Mouse (Mus musculus) CH12.LX (cell line): ENCODE measurements around the gene Astn2. TPM values are rescaled to one million over a fixed set of nuclear protein-coding genes. Genes with fewer than 3 reads are reported as not detected.

Experiments used
- DNase-seq: peaks from one replicate; pipeline ENCODE4 v3.0.0-alpha.2; 2013; ENCODE audit errors: extremely low read depth
- H3K27ac ChIP-seq: 2 replicates; pipeline ENCODE4 v1.5.1; 2012; ENCODE audit warnings: low read depth, mild to moderate bottlenecking, control low read depth, moderate library complexity; ENCODE audit not compliant: insufficient read depth
- H3K27me3 ChIP-seq: replicated peaks from 2 replicates; pipeline ENCODE3; 2012; ENCODE audit warnings: inconsistent platforms
- H3K36me3 ChIP-seq, 2 experiments: replicated peaks in 1 of 2; 2 replicates each; pipeline versions ENCODE3 to v1.6.1; 2012; ENCODE audit warnings: inconsistent platforms in 1 of 2, low read length in 1 of 2, mild to moderate bottlenecking in 1 of 2, mixed read lengths in 1 of 2, moderate library complexity in 1 of 2; ENCODE audit not compliant: control insufficient read depth in 1 of 2, insufficient read depth in 1 of 2
- H3K4me1 ChIP-seq, 2 experiments: 2 replicates each; pipeline ENCODE4 v1.6.1; 2012; ENCODE audit warnings: inconsistent platforms in 1 of 2, moderate library complexity in 1 of 2; ENCODE audit not compliant: insufficient read depth in 2 of 2, control insufficient read depth in 1 of 2
- H3K4me2 ChIP-seq: 2 replicates; pipeline ENCODE4 v1.6.1; 2012; ENCODE audit warnings: low read depth, mild to moderate bottlenecking, control low read depth; ENCODE audit not compliant: poor library complexity, insufficient read depth, severe bottlenecking
- H3K4me3 ChIP-seq, 3 experiments: fragments of 150-350 bp in 1 of 3; sonication (generic) in 1 of 3; replicated peaks in 1 of 3; 2 replicates each; pipeline versions ENCODE3 to v1.5.1; 2011 to 2012; ENCODE audit warnings: low read depth in 2 of 3, low read length in 2 of 3, mild to moderate bottlenecking in 2 of 3, moderate library complexity in 2 of 3, control low read depth in 1 of 3, improper control_type of control experiment in 1 of 3, inconsistent platforms in 1 of 3, mixed read lengths in 1 of 3; ENCODE audit not compliant: poor library complexity in 1 of 3
- H3K79me2 ChIP-seq: replicated peaks from 2 replicates; pipeline ENCODE4 v1.6.1; 2012; ENCODE audit warnings: mild to moderate bottlenecking, moderate library complexity; ENCODE audit not compliant: control insufficient read depth, poor library complexity, insufficient read depth, severe bottlenecking; ENCODE audit errors: extremely low read depth
- H3K9ac ChIP-seq: 2 replicates; pipeline ENCODE4 v1.6.1; 2012; ENCODE audit warnings: low read depth, mild to moderate bottlenecking, control low read depth, moderate library complexity; ENCODE audit not compliant: insufficient read depth
- H3K9me3 ChIP-seq: replicated peaks from 2 replicates; pipeline ENCODE3; 2012; ENCODE audit warnings: low read length, inconsistent platforms, mixed read lengths
- CHD2 ChIP-seq: IDR thresholded peaks from 2 replicates; pipeline ENCODE4 v1.6.1; 2011; ENCODE audit warnings: low read length, improper control_type of control experiment
- CTCF ChIP-seq, 2 experiments: IDR thresholded peaks in 1 of 2; conservative IDR thresholded peaks in 1 of 2; 2 replicates each; pipeline ENCODE4 v1.5.1; 2011 to 2012; ENCODE audit warnings: low read depth in 2 of 2, low read length in 2 of 2, improper control_type of control experiment in 1 of 2, inconsistent platforms in 1 of 2, mild to moderate bottlenecking in 1 of 2, moderate library complexity in 1 of 2
- ETS1 ChIP-seq: conservative IDR thresholded peaks from 2 replicates; pipeline ENCODE4 v1.6.1; 2012; ENCODE audit warnings: low read depth, mild to moderate bottlenecking, inconsistent platforms, low read length, improper control_type of control experiment, moderate library complexity
- JUN ChIP-seq: IDR thresholded peaks from 2 replicates; pipeline ENCODE4 v1.6.1; 2011; ENCODE audit warnings: low read depth, mild to moderate bottlenecking, low read length, improper control_type of control experiment, moderate library complexity; ENCODE audit not compliant: insufficient read depth
- JUND ChIP-seq: conservative IDR thresholded peaks from 2 replicates; pipeline ENCODE4 v1.6.1; 2011; ENCODE audit warnings: low read depth, low read length, improper control_type of control experiment
- KAT2A ChIP-seq: IDR thresholded peaks from 2 replicates; pipeline ENCODE4 v1.6.1; 2012; ENCODE audit warnings: low read length, improper control_type of control experiment, inconsistent platforms; ENCODE audit not compliant: insufficient replicate concordance
- MAX ChIP-seq: IDR thresholded peaks from 2 replicates; pipeline ENCODE4 v1.6.1; 2011; ENCODE audit warnings: low read length, improper control_type of control experiment
- MAZ ChIP-seq: IDR thresholded peaks from 2 replicates; pipeline ENCODE4 v1.6.1; 2012; ENCODE audit warnings: low read depth, mild to moderate bottlenecking, inconsistent platforms, low read length, improper control_type of control experiment, moderate library complexity
- MXI1 ChIP-seq: IDR thresholded peaks from 2 replicates; pipeline ENCODE4 v1.6.1; 2011; ENCODE audit warnings: mild to moderate bottlenecking, low read depth, low read length, improper control_type of control experiment
- MYC ChIP-seq: IDR thresholded peaks from 2 replicates; pipeline ENCODE4 v1.6.1; 2011; ENCODE audit warnings: low read depth, mild to moderate bottlenecking, improper control_type of control experiment, low read length
- PAX5 ChIP-seq: IDR thresholded peaks from 2 replicates; pipeline ENCODE4 v1.6.1; 2012; ENCODE audit warnings: low read length, inconsistent platforms, mixed read lengths
- POLR2A ChIP-seq: IDR thresholded peaks from 2 replicates; pipeline ENCODE4 v1.6.1; 2011; ENCODE audit warnings: low read depth, mild to moderate bottlenecking, improper control_type of control experiment, low read length
- RAD21 ChIP-seq: IDR thresholded peaks from 2 replicates; pipeline ENCODE4 v1.6.1; 2011; ENCODE audit warnings: low read depth, mild to moderate bottlenecking, low read length, improper control_type of control experiment, moderate library complexity
- SMC3 ChIP-seq: IDR thresholded peaks from 2 replicates; pipeline ENCODE4 v1.6.1; 2011; ENCODE audit warnings: low read depth, low read length, improper control_type of control experiment
- TBP ChIP-seq: conservative IDR thresholded peaks from 2 replicates; pipeline ENCODE4 v1.6.1; 2011; ENCODE audit warnings: low read depth, low read length, improper control_type of control experiment
- TCF12 ChIP-seq: IDR thresholded peaks from 2 replicates; pipeline ENCODE4 v1.6.1; 2014; ENCODE audit warnings: low read depth, mild to moderate bottlenecking, inconsistent platforms, low read length, improper control_type of control experiment
- USF1 ChIP-seq: IDR thresholded peaks from 2 replicates; pipeline ENCODE4 v1.6.1; 2014; ENCODE audit warnings: low read depth, mild to moderate bottlenecking, inconsistent platforms, low read length, improper control_type of control experiment
- USF2 ChIP-seq: conservative IDR thresholded peaks from 2 replicates; pipeline ENCODE4 v1.6.1; 2011; ENCODE audit warnings: low read depth, low read length, improper control_type of control experiment
- dilution Hi-C: fragments of 300-500 bp; cut with MboI; formaldehyde crosslinking; loops from 2 replicates; pipeline ENCODE4 v1.14.3; 2020; ENCODE audit warnings: low sequenced_read_pairs; ENCODE audit not compliant: extremely low pct_unique_long_range_greater_than_20kb, extremely low pct_ligation_motif_present
- in situ Hi-C: fragments of 300-500 bp; cut with MboI; formaldehyde crosslinking; loops from 3 replicates; pipeline ENCODE4 v1.14.3; 2019; ENCODE audit warnings: low sequenced_read_pairs, low pct_ligation_motif_present, low pct_unique_long_range_greater_than_20kb, mixed read lengths
- polyA plus RNA-seq: library from polyadenylated mRNA; unstranded; fragments of >175 nt; gene quantifications from 2 replicates; pipeline ENCODE4 v1.2.1, GENCODE M21; 2012; ENCODE audit warnings: low read depth; ENCODE audit not compliant: insufficient read length
- total RNA-seq, 2 experiments: library from RNA; depleted of rRNA; stranded (reverse); fragments of 300-350 nt in 1 of 2; fragments of >200 nt in 1 of 2; gene quantifications; 2 replicates each; pipeline ENCODE4 v1.2.3; 2012 to 2014

Gene Astn2
- total and polyA plus RNA-seq, 3 experiments, result not detected

- in situ Hi-C loops, result no loop called here
- H3K36me3 ChIP-seq, result no peaks in the 10 kb centered on the region
- no peaks in the 10 kb centered on the region for H3K79me2 ChIP-seq
- dilution Hi-C loops, result no loop called here
- peaks cover 46% of the 10 kb centered on the region for H3K9me3 ChIP-seq
- no peak overlapping the region for H3K4me3 ChIP-seq
- no peaks in the 10 kb centered on the region for H3K27me3 ChIP-seq
- TF ChIP-seq MXI1 (no peak), ETS1 (no peak), MAZ (no peak)
- H3K4me2 ChIP-seq, result no peak overlapping the region
- no peak overlapping the region for H3K27ac ChIP-seq
- no peak overlapping the region for H3K9ac ChIP-seq
- H3K4me1 ChIP-seq, result no peaks in the 10 kb centered on the region
- no peak for DNase-seq
These were observed 1021.3 kb downstream of the Astn2 start for GRCm38 (mm10) chr4:65383070-65383469.

GRCm38 (mm10) chr4:65379461-65379860 lies 1025.0 kb downstream of the Astn2 start:
- dilution Hi-C loops, result no loop called here
- H3K79me2 ChIP-seq, result no peaks in the 10 kb centered on the region
- H3K9me3 ChIP-seq, result peaks cover 42% of the 10 kb centered on the region
- H3K4me1 ChIP-seq, result no peaks in the 10 kb centered on the region
- H3K4me2 ChIP-seq, result no peak overlapping the region
- in situ Hi-C loops, result no loop called here
- TF ChIP-seq CHD2 (no peak), MYC (no peak), ETS1 (no peak), USF2 (no peak), MAZ (no peak), PAX5 (no peak), CTCF (conservative IDR thresholded peaks at IDR 0.05 in 1 of 2, IDR thresholded peaks at IDR 0.05 in 1 of 2; ENCODE audit: low read depth in 2 of 2, low read length in 2 of 2) (no peak), TCF12 (no peak), USF1 (no peak), JUND (no peak), RAD21 (no peak), TBP (no peak), SMC3 (no peak), JUN (no peak)
- no peak overlapping the region for H3K27ac ChIP-seq
- no peak for DNase-seq
- H3K9ac ChIP-seq, result no peak overlapping the region
- no peaks in the 10 kb centered on the region for H3K27me3 ChIP-seq
- H3K36me3 ChIP-seq, result no peaks in the 10 kb centered on the region
- H3K4me3 ChIP-seq, result no peak overlapping the region

GRCm38 (mm10) chr4:65376571-65376970 lies 1027.8 kb downstream of the Astn2 start:
- in situ Hi-C loops (no loop called here), dilution Hi-C loops (no loop called here)
- no peaks in the 10 kb centered on the region for H3K36me3 ChIP-seq
- no peaks in the 10 kb centered on the region for H3K79me2 ChIP-seq
- no peaks in the 10 kb centered on the region for H3K4me1 ChIP-seq
- no peak for TF ChIP-seq MAX
- TF ChIP-seq POLR2A, result no peak
- TF ChIP-seq KAT2A, result no peak
- TF ChIP-seq TBP, result no peak
- DNase-seq, result no peak
- H3K4me2 ChIP-seq, result no peak overlapping the region
- H3K27ac ChIP-seq, result no peak overlapping the region
- H3K9ac ChIP-seq, result no peak overlapping the region
- peaks cover 43% of the 10 kb centered on the region for H3K9me3 ChIP-seq
- no peaks in the 10 kb centered on the region for H3K27me3 ChIP-seq
- no peak overlapping the region for H3K4me3 ChIP-seq
